Mouse (Mus musculus) stomach, embryonic 14.5 days (tissue): ENCODE measurements at regions not wholly inside any gene's neighbourhood (a gene's known extent, or its start where the extent isn't known, plus 50 kb on each side); places are given as distances from the start of the nearest gene placed in this dataset.

ENCODE experiments used
- ATAC-seq: fragments of 200-750 bp; cut with Nextera tagmentation; 2 replicates; pipeline ENCODE4 v1.8.0; 2017; ENCODE audit warnings: low read depth, moderate TSS enrichment; ENCODE audit not compliant: insufficient number of reproducible peaks, insufficient read depth, low FRiP score
- H3K27ac ChIP-seq: fragments of 300-500 bp; sonication (generic); 2 replicates; pipeline ENCODE4 v1.5.1; 2014; ENCODE audit warnings: mild to moderate bottlenecking, low read length, moderate library complexity, mixed read lengths
- H3K27me3 ChIP-seq: fragments of 300-500 bp; sonication (generic); 2 replicates; pipeline ENCODE4 v1.6.1; 2014; ENCODE audit warnings: low read length, control low read depth, mixed read lengths; ENCODE audit not compliant: control insufficient read depth, insufficient read depth
- H3K36me3 ChIP-seq: fragments of 300-500 bp; sonication (generic); 2 replicates; pipeline ENCODE4 v1.6.1; 2014; ENCODE audit warnings: mild to moderate bottlenecking, control low read depth, low read length, moderate library complexity, mixed read lengths; ENCODE audit not compliant: control insufficient read depth, insufficient read depth
- H3K4me1 ChIP-seq: fragments of 300-500 bp; sonication (generic); 2 replicates; pipeline ENCODE4 v1.6.1; 2014; ENCODE audit warnings: low read length, control low read depth, mixed read lengths; ENCODE audit not compliant: control insufficient read depth, insufficient read depth
- H3K4me2 ChIP-seq: fragments of 300-500 bp; sonication (generic); replicated peaks from 2 replicates; pipeline ENCODE4 v1.6.1; 2014; ENCODE audit warnings: low read depth, low read length, control low read depth
- H3K4me3 ChIP-seq: fragments of 300-500 bp; sonication (generic); 2 replicates; pipeline ENCODE4 v1.5.1; 2014; ENCODE audit warnings: low read depth, low read length, control low read depth
- H3K9ac ChIP-seq: fragments of 300-500 bp; sonication (generic); replicated peaks from 2 replicates; pipeline ENCODE4 v1.6.1; 2014; ENCODE audit warnings: low read depth, mild to moderate bottlenecking, control low read depth, low read length, moderate library complexity, mixed read lengths
- H3K9me3 ChIP-seq: fragments of 300-500 bp; sonication (generic); 2 replicates; pipeline ENCODE4 v1.6.1; 2016; ENCODE audit warnings: low read depth, low read length, control low read depth; ENCODE audit not compliant: control insufficient read depth
- WGBS: fragments of 180-500 bp; shearing (Covaris S2); extraction: QIAGEN DNeasy Blood & Tissue Kit; methylation state at CpG from one replicate; pipeline ENCODE4 v1.1.7; 2014; 5-methylcytosine and 5-hydroxymethylcytosine counted together

GRCm38 (mm10) chr7:111270874-111271273 is 188.0 kb upstream of the Eif4g2 start:
- Histone ChIP-seq H3K36me3 (no peaks in the 10 kb centered on the region), H3K9me3 (no peaks in the 10 kb centered on the region), H3K4me3 (no peak overlapping the region), H3K4me2 (no peak overlapping the region), H3K9ac (no peak overlapping the region), H3K27me3 (no peaks in the 10 kb centered on the region), H3K27ac (no peak overlapping the region), H3K4me1 (no peaks in the 10 kb centered on the region)
- ATAC-seq, result no peak
- WGBS, result 67% methylated on average over 4 of the region's 4 CpGs

GRCm38 (mm10) chr7:111268197-111268596 is 185.4 kb upstream of the Eif4g2 start:
- 93% methylated on average over 2 of the region's 2 CpGs for WGBS
- ATAC-seq, result no peak
- H3K27me3 ChIP-seq, result no peaks in the 10 kb centered on the region
- H3K9me3 ChIP-seq, result no peaks in the 10 kb centered on the region
- no peaks in the 10 kb centered on the region for H3K4me1 ChIP-seq
- no peaks in the 10 kb centered on the region for H3K36me3 ChIP-seq
- no peak overlapping the region for H3K9ac ChIP-seq
- H3K27ac ChIP-seq, result no peak overlapping the region
- H3K4me3 ChIP-seq, result no peak overlapping the region
- no peak overlapping the region for H3K4me2 ChIP-seq

- WGBS, result 77% methylated on average over 1 of the region's 1 CpGs
- ATAC-seq, result no peak
- H3K4me3 ChIP-seq, result no peak overlapping the region
- no peaks in the 10 kb centered on the region for H3K9me3 ChIP-seq
- H3K9ac ChIP-seq, result no peak overlapping the region
- H3K4me2 ChIP-seq, result no peak overlapping the region
- H3K27me3 ChIP-seq, result no peaks in the 10 kb centered on the region
- H3K27ac ChIP-seq, result no peak overlapping the region
- peaks cover 10% of the 10 kb centered on the region for H3K4me1 ChIP-seq
- H3K36me3 ChIP-seq, result no peaks in the 10 kb centered on the region
Observed at GRCm38 (mm10) chr7:111263302-111263701, 180.5 kb upstream of the Eif4g2 start.

- H3K36me3 ChIP-seq, result no peaks in the 10 kb centered on the region
- H3K27ac ChIP-seq, result peak overlapping the region; percentile 3; the same call in 1 of the 2 replicates
- no peaks in the 10 kb centered on the region for H3K9me3 ChIP-seq
- no peak overlapping the region for H3K4me3 ChIP-seq
- peak; percentile 61; the same call in 1 of the 2 replicates for ATAC-seq
- no peaks in the 10 kb centered on the region for H3K27me3 ChIP-seq
- WGBS, result 43% methylated on average over 11 of the region's 11 CpGs
- no peak overlapping the region for H3K4me2 ChIP-seq
- H3K4me1 ChIP-seq, result peaks cover 10% of the 10 kb centered on the region
- no peak overlapping the region for H3K9ac ChIP-seq
Observed at GRCm38 (mm10) chr7:111259630-111260574, 177.1 kb upstream of the Eif4g2 start.

- H3K9ac ChIP-seq, result no peak overlapping the region
- no peak overlapping the region for H3K27ac ChIP-seq
- WGBS, result 85% methylated on average over 2 of the region's 2 CpGs
- H3K9me3 ChIP-seq, result no peaks in the 10 kb centered on the region
- no peak overlapping the region for H3K4me3 ChIP-seq
- H3K4me1 ChIP-seq, result peaks cover 10% of the 10 kb centered on the region
- ATAC-seq, result no peak
- H3K27me3 ChIP-seq, result no peaks in the 10 kb centered on the region
- no peaks in the 10 kb centered on the region for H3K36me3 ChIP-seq
- H3K4me2 ChIP-seq, result no peak overlapping the region
Observed at GRCm38 (mm10) chr7:111257842-111258241, 175.0 kb upstream of the Eif4g2 start.

- H3K36me3 ChIP-seq, result no peaks in the 10 kb centered on the region
- WGBS, result 79% methylated on average over 2 of the region's 2 CpGs
- no peaks in the 10 kb centered on the region for H3K9me3 ChIP-seq
- no peak overlapping the region for H3K27ac ChIP-seq
- no peaks in the 10 kb centered on the region for H3K27me3 ChIP-seq
- no peak for ATAC-seq
- H3K4me1 ChIP-seq, result peaks cover 10% of the 10 kb centered on the region
- no peak overlapping the region for H3K4me3 ChIP-seq
- H3K9ac ChIP-seq, result no peak overlapping the region
- H3K4me2 ChIP-seq, result no peak overlapping the region
Observed at GRCm38 (mm10) chr7:111256199-111256598, 173.4 kb upstream of the Eif4g2 start.

GRCm38 (mm10) chr7:111249606-111250005 is 166.8 kb upstream of the Eif4g2 start:
- ATAC-seq, result no peak
- Histone ChIP-seq H3K4me1 (no peaks in the 10 kb centered on the region), H3K27ac (no peak overlapping the region), H3K27me3 (no peaks in the 10 kb centered on the region), H3K36me3 (no peaks in the 10 kb centered on the region), H3K4me2 (no peak overlapping the region), H3K4me3 (no peak overlapping the region), H3K9ac (no peak overlapping the region), H3K9me3 (no peaks in the 10 kb centered on the region)
- WGBS, result 33% methylated on average over 5 of the region's 5 CpGs

GRCm38 (mm10) chr7:111245488-111245887 is 162.7 kb upstream of the Eif4g2 start:
- Histone ChIP-seq H3K9ac (no peak overlapping the region), H3K4me3 (no peak overlapping the region), H3K36me3 (no peaks in the 10 kb centered on the region), H3K27ac (no peak overlapping the region), H3K4me1 (0 out of 2 replicates have a peak, but pooled peaks cover 3% of the 10 kb centered on the region), H3K27me3 (no peaks in the 10 kb centered on the region), H3K4me2 (no peak overlapping the region), H3K9me3 (no peaks in the 10 kb centered on the region)
- no peak for ATAC-seq
- 87% methylated on average over 8 of the region's 8 CpGs for WGBS
